30 mouse cellular contexts compared by ENCODE assay signal in genomic region chr10:95634751-95635150, GRCm38 (mm10). TPM values are rescaled to one million over a fixed set of nuclear protein-coding genes. Genes with fewer than 3 reads are reported as not detected.
DNase-seq lines count a peak whose midpoint lies in the region; ATAC-seq and TF ChIP-seq lines count a peak whose summit lies in the region.
"Had no signal": no experiment of that assay in that cellular context is flagged by ENCODE, and none has a peak within 500 bp of the region (broad histone marks: within the 10 kb centered on the region; RNA-seq: fewer than 3 reads in every experiment).

No protein-coding gene starts in this region.

- DNase-seq in heart, adult 8-10 months (ENCODE audit: low spot score) = no peak
- DNase-seq in ZHBTc4 (ENCODE audit: low read depth, low spot score) = peak; percentile 43
- peak; percentile 56 for DNase-seq in liver, embryonic 13.5 days
- no peak for DNase-seq in cerebellum, adult 9-10 months
- no peak for DNase-seq in gastrocnemius, postnatal 4 days (ENCODE audit: low spot score in 2 of 2)
- DNase-seq: adrenal gland, postnatal 10 days; B cell, adult 2 months; cerebellum, adult 2 months; kidney, adult 11 months; kidney, postnatal 36 days; lung, postnatal 36 days; midbrain, embryonic 14.5 days; right cerebral cortex, postnatal 14 days; spleen, adult 18-20 months; thymus, postnatal 14 days had no signal

- no peaks in the 10 kb centered on the region for H3K27me3 ChIP-seq in heart, embryonic 11.5 days (ENCODE audit: control insufficient read depth, insufficient read depth, low read length)
- H3K27me3 ChIP-seq in E14TG2a.4 (ENCODE audit: insufficient read depth, low read length) = peaks cover 8% of the 10 kb centered on the region
- H3K27me3 ChIP-seq in liver, embryonic 13.5 days = no peaks in the 10 kb centered on the region
- H3K27me3 ChIP-seq: CH12.LX; embryonic facial prominence, embryonic 12.5 days; forebrain, embryonic 12.5 days; hindbrain, embryonic 12.5 days; kidney, embryonic 15.5 days; lung, embryonic 15.5 days had no signal

- H3K9ac ChIP-seq in heart, embryonic 11.5 days (ENCODE audit: low read depth, low read length) = no peak overlapping the region
- H3K9ac ChIP-seq in liver, embryonic 13.5 days = no peak overlapping the region
- H3K9ac ChIP-seq: embryonic facial prominence, embryonic 12.5 days; forebrain, embryonic 12.5 days; hindbrain, embryonic 12.5 days; kidney, embryonic 15.5 days; liver, embryonic 14.5 days; lung, embryonic 15.5 days had no signal

- H3K4me3 ChIP-seq in heart, embryonic 11.5 days (ENCODE audit: low read depth, low read length) = no peak overlapping the region
- peak overlapping the region; percentile 35 for H3K4me3 ChIP-seq in E14TG2a.4 (replicated peaks; ENCODE audit: low read length)
- H3K4me3 ChIP-seq in liver, embryonic 13.5 days (replicated peaks) = no peak overlapping the region
- H3K4me3 ChIP-seq: embryonic facial prominence, embryonic 12.5 days; forebrain, embryonic 12.5 days; hindbrain, embryonic 12.5 days; kidney, embryonic 15.5 days; lung, embryonic 15.5 days had no signal

- H3K36me3 ChIP-seq in heart, embryonic 11.5 days (ENCODE audit: control insufficient read depth, insufficient read depth, low read length) = no peaks in the 10 kb centered on the region
- no peaks in the 10 kb centered on the region for H3K36me3 ChIP-seq in E14TG2a.4 (ENCODE audit: insufficient read depth, low read length)
- no peaks in the 10 kb centered on the region for H3K36me3 ChIP-seq in liver, embryonic 13.5 days
- H3K36me3 ChIP-seq: embryonic facial prominence, embryonic 12.5 days; forebrain, embryonic 12.5 days; hindbrain, embryonic 12.5 days; kidney, embryonic 15.5 days; lung, embryonic 15.5 days had no signal

- ATAC-seq in heart, embryonic 11.5 days (replicated peaks; ENCODE audit: insufficient number of reproducible peaks, low FRiP score, low TSS enrichment) = peak; percentile 88
- ATAC-seq in liver, embryonic 13.5 days (ENCODE audit: low read depth) = 0 out of 2 replicates have a peak, but pooled peaks have one; percentile 21

- WGBS in heart, embryonic 11.5 days (ENCODE audit: insufficient replicate concordance) = 63% methylated on average over 15 of the region's 15 CpGs
- 74% methylated on average over 15 of the region's 15 CpGs for WGBS in liver, embryonic 13.5 days (ENCODE audit: insufficient replicate concordance)

- H3K27ac ChIP-seq in heart, embryonic 11.5 days (ENCODE audit: low read depth, low read length) = peak overlapping the region; percentile 66
- no peak overlapping the region for H3K27ac ChIP-seq in liver, embryonic 13.5 days
- H3K27ac ChIP-seq: embryonic facial prominence, embryonic 12.5 days; forebrain, embryonic 12.5 days; hindbrain, embryonic 12.5 days; kidney, embryonic 15.5 days; liver, embryonic 14.5 days; lung, embryonic 15.5 days had no signal

- no peak for TF ChIP-seq CTCF in E14TG2a.4 (conservative IDR thresholded peaks at IDR 0.05; ENCODE audit: low read length)

- no peak overlapping the region for H3K4me2 ChIP-seq in heart, embryonic 11.5 days
- H3K4me2 ChIP-seq in liver, embryonic 13.5 days = no peak overlapping the region
- H3K4me2 ChIP-seq: embryonic facial prominence, embryonic 12.5 days; forebrain, embryonic 12.5 days; hindbrain, embryonic 12.5 days; kidney, embryonic 15.5 days; lung, embryonic 15.5 days had no signal

- H3K4me1 ChIP-seq in heart, embryonic 11.5 days (ENCODE audit: control insufficient read depth, insufficient read depth, low read length) = no peaks in the 10 kb centered on the region
- H3K4me1 ChIP-seq in E14TG2a.4 (replicated peaks; ENCODE audit: low read depth, low read length) = peaks cover 10% of the 10 kb centered on the region
- peaks cover 31% of the 10 kb centered on the region for H3K4me1 ChIP-seq in liver, embryonic 13.5 days (replicated peaks)
- H3K4me1 ChIP-seq: embryonic facial prominence, embryonic 12.5 days; forebrain, embryonic 12.5 days; hindbrain, embryonic 12.5 days; kidney, embryonic 15.5 days had no signal

- no peaks in the 10 kb centered on the region for H3K9me3 ChIP-seq in heart, embryonic 11.5 days (replicated peaks; ENCODE audit: control insufficient read depth, low read length)
- no peaks in the 10 kb centered on the region for H3K9me3 ChIP-seq in E14TG2a.4 (ENCODE audit: low read length)
- H3K9me3 ChIP-seq in liver, embryonic 13.5 days (replicated peaks) = no peaks in the 10 kb centered on the region
- H3K9me3 ChIP-seq: embryonic facial prominence, embryonic 12.5 days; forebrain, embryonic 12.5 days; hindbrain, embryonic 12.5 days; kidney, embryonic 15.5 days; lung, embryonic 15.5 days had no signal

RNA-seq across cellular contexts. Expression of gene Anapc15-ps, which starts 38.5 kb away (rescaled TPM):
- not detected in 2 replicates for polyA plus RNA-seq in heart, embryonic 11.5 days (2014; fragmentation: Nextera tagmentation; extraction: Ambion mirVana)
- total RNA-seq in heart, adult 8-10 months (2022) = not detected
- not detected in 2 replicates for polyA plus RNA-seq in liver, embryonic 13.5 days (2015; fragmentation: Nextera tagmentation; extraction: Ambion mirVana)
- total RNA-seq in gastrocnemius, postnatal 4 days (2021) = not detected
- total RNA-seq: adrenal gland, postnatal 10 days; gastrocnemius, adult 18-20 months; layer of hippocampus, adult 8-10 months; left cerebral cortex, postnatal 36 days; MEL had no signal
- polyA plus RNA-seq: embryonic facial prominence, embryonic 12.5 days; forebrain, embryonic 12.5 days; heart, postnatal 0 days; hindbrain, embryonic 12.5 days; liver, embryonic 14.5 days; midbrain, embryonic 14.5 days; neural tube, embryonic 11.5 days had no signal

Comparison
In these comparisons a context has a peak if more than half of its experiments do, and no peak if none do; other contexts are left out.
1. DNase-seq: peak in ZHBTc4 (single experiment) and liver, embryonic 13.5 days (single experiment); none in heart, adult 8-10 months (single experiment), cerebellum, adult 9-10 months (single experiment) and gastrocnemius, postnatal 4 days (0 of 2).